Mouse (Mus musculus): ENCODE data around the gene Rhov. TPM values are rescaled to one million over a fixed set of nuclear protein-coding genes. Genes with fewer than 3 reads are reported as not detected.

Rhov gene
- 15.1 and 15.5 TPM in 2 replicates for polyA plus RNA-seq (2015; fragmentation: Nextera tagmentation; extraction: Ambion mirVana)

DNA sequence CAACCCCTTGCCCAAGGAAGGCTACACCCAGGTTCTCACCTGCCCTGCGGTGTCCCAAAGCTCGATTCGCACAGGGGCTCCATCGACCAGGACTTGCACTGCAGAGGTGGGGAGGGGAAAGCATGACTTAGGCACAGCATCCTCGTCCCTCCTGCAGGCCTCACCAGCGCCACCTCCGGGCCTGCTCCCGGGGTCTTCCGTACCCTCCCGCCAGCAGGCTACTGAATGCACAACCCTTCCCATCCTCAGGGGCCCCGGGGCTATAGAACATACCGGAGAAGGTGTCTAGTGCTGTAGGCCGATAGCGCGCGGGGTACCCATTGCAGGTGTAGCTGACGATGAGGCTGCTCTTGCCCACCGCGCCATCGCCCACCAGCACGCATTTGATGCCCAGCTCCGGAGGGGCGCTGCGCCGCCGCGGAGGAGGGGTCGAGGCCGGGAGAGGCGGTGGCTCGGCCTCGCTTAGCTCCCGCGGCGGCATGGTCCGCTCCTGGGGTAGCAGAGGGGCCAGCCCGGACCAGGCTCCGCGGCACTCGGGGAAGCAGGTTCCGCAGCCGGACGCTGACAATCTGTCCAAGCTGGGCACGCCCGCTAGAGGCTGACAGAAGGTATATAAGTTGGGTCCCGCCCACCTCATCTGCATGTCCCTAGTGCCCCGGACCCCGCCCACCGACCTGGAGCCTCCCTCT lies at the start of gene Rhov:
Gene Rhov, minus strand, starts transcription at position 630 of the 689 bp plus-strand sequence.
- H3K4me3 ChIP-seq (replicated peaks), result peak within 1 kb of the TSS; percentile 76
- peaks cover 21% of the 10 kb centered on the region for H3K4me1 ChIP-seq (replicated peaks)
- peak within 1 kb of the TSS; percentile 84 for H3K4me2 ChIP-seq (replicated peaks)
- H3K9ac ChIP-seq (replicated peaks), result peak within 1 kb of the TSS; percentile 83
- no peaks in the 10 kb centered on the region for H3K9me3 ChIP-seq
- WGBS, result under 1% methylated on average over 49 of the region's 49 CpGs
- H3K27ac ChIP-seq, result peak within 1 kb of the TSS; percentile 65
- peak; percentile 88 for ATAC-seq
- peaks cover 22% of the 10 kb centered on the region for H3K27me3 ChIP-seq
- H3K36me3 ChIP-seq, result no peaks in the 10 kb centered on the region

DNA sequence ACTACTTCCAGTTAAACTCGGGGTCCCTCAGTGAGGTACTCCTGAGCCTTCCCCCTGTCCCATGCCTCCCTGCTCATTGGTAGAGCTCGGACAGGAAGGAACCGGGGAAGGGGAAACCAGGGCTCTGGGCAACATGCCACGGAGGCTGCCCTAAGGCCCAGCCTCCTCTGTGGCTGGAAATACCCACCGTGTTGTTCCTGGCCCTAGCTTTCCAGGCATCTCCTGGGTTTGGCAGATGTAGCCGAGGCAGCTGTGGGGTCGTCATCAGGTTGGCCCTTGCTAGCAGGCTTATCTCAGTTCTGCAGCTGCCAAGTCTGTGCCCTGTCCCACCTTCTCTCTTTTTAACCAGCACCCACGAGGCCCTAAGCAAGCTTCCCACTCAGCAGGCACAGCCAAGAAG lies 49.5 kb upstream of the Rhov start:
- Histone ChIP-seq H3K9ac (replicated peaks) (no peak overlapping the region), H3K27me3 (peaks cover 96% of the 10 kb centered on the region), H3K4me3 (replicated peaks) (no peak overlapping the region), H3K4me1 (replicated peaks) (peaks cover 47% of the 10 kb centered on the region), H3K36me3 (no peaks in the 10 kb centered on the region), H3K27ac (no peak overlapping the region), H3K9me3 (0 out of 2 replicates have a peak, but pooled peaks cover 3% of the 10 kb centered on the region), H3K4me2 (replicated peaks) (no peak overlapping the region)
- 76% methylated on average over 8 of the region's 8 CpGs for whole genome bisulfite sequencing
- no peak for ATAC-seq

DNA sequence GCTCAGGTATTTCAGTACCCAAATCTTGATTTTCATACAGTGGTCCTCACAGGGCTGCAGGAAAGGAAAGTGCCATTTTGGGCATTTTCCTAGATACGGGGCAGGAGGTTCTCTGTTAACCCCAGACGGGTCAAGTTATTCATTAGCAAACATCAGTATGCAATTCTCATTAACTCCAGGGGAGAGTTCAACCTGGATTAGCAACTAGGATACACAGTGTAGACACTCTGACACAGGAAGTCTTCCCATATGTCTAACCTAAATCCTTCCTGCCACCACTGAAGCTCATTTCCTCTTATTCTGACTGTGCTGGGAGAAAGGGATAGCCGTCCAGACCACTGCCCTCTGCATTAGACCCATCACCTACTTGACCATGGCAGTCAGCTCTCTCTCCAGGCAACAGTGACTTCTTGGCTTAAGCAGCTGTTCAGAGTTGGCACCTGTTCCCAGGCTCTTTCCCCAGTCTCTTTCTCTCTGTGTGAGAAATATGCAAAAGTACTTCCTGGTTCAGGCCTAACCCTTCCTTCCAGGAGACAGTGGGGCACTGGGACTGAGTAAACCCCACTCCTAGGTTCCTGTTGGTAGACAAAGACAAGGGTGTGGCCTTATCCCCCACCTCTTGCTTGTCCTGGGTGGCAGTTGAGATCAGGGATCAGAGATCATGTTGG lies 47.1 kb upstream of the Rhov start:
- H3K9ac ChIP-seq (replicated peaks), result no peak overlapping the region
- no peak overlapping the region for H3K4me3 ChIP-seq (replicated peaks)
- WGBS, result 69% methylated on average over 3 of the region's 3 CpGs
- H3K27ac ChIP-seq, result no peak overlapping the region
- no peaks in the 10 kb centered on the region for H3K36me3 ChIP-seq
- peaks cover 36% of the 10 kb centered on the region for H3K4me1 ChIP-seq (replicated peaks)
- H3K27me3 ChIP-seq, result peaks cover 97% of the 10 kb centered on the region
- ATAC-seq, result no peak
- H3K4me2 ChIP-seq (replicated peaks), result no peak overlapping the region
- H3K9me3 ChIP-seq, result 0 out of 2 replicates have a peak, but pooled peaks cover 3% of the 10 kb centered on the region

DNA sequence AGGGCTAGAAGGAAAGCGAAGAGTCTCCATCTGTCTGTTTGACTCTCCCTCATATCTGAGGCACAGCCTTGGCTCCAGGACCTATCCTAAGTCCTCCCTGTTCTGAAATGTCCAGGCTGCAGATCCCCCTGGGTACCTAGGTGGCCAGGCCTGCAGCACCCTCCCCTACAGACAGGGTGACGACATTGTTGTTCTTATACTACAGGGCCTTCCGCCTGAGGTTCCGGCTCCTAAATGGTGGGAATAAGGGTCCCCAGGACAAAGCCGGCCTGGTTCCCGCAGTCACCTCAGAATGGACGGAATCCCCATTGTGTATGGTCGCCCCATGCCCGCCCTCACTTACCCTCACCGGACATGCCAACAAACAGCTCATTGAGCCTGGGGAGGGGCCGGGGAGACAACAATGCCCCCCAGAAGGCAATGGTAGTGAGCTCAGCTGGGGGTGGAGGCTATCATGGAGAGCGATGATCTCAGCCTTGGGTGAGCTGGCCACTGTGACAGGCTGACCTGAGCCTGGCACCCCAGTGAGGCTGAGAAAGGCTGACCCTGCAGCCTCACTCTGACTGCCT lies 43.8 kb upstream of the Rhov start:
- no peaks in the 10 kb centered on the region for H3K36me3 ChIP-seq
- no peak overlapping the region for H3K4me3 ChIP-seq (replicated peaks)
- ATAC-seq, result no peak
- peaks cover 18% of the 10 kb centered on the region for H3K4me1 ChIP-seq (replicated peaks)
- H3K27ac ChIP-seq, result no peak overlapping the region
- no peak overlapping the region for H3K9ac ChIP-seq (replicated peaks)
- 66% methylated on average over 12 of the region's 12 CpGs for WGBS
- no peak overlapping the region for H3K4me2 ChIP-seq (replicated peaks)
- 0 out of 2 replicates have a peak, but pooled peaks cover 3% of the 10 kb centered on the region for H3K9me3 ChIP-seq
- H3K27me3 ChIP-seq, result peaks cover 90% of the 10 kb centered on the region

DNA sequence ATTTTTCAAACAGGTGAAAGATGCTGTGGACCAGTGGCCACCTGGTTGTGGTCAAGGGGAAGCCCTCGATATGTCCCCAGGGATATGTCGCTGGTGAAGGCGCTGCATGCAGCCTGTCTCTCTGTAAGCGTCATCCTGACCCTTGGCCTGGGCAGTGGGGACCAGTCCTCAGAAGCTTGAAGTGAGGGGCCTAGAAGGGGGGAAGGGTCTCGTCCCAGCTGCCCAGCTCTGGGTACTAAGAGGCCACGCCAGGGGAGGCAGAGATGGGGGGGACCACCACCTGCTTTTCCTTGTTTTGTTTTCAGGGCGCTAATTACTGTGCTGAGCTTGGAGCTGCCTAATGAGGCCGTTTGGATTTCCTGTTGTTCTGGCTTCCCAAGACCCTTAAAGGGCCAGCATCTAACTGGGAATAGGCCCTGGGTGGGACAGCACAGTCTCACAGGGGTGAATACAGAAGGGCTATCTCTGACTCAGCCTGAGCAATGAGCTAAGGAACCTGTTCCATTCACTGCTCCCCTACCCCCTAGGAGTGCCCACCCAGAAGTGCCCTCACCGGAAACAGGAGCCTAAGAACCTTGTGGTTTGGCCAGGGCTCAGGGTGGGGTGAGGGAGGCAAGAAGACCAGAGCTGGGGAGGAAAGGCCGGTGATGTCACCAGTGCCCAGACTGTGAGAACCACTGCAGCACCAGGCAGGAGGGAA lies 42.9 kb upstream of the Rhov start:
- peak; percentile 58; the same call in 1 of the 2 replicates for ATAC-seq

DNA sequence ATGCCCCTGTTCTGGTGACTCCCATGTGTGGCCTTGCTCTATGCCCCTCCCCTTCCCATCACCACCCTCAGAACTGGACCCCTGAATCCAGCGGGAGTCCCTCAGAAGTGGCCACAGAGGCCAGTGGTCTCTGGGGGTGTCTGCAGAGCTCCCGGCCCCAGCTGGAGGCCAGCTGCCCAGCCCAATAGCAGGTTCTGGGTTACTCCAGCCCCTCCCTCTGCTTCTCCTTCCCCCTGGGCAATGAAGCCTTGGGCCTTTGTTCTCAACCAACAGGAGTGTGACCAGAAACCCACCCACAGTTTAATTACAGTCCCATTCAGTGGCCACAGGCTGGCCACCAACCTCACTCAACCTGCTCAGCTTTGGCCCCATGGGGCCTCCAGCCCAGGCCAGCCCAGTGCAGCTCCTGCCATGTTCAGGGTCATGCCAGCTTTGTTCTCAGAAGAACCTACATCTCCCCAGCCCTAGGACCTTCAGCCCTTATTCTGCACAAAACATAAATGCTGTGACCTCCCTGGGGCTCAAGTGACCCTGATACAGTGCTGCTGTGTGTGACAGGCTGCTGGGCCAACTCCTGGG lies 41.4 kb upstream of the Rhov start:
- 38% methylated on average over 2 of the region's 2 CpGs for WGBS
- Histone ChIP-seq H3K4me3 (replicated peaks) (no peak overlapping the region), H3K27me3 (peaks cover 69% of the 10 kb centered on the region), H3K9me3 (0 out of 2 replicates have a peak, but pooled peaks cover 3% of the 10 kb centered on the region), H3K9ac (replicated peaks) (no peak overlapping the region), H3K27ac (no peak overlapping the region), H3K36me3 (no peaks in the 10 kb centered on the region), H3K4me1 (replicated peaks) (peaks cover 18% of the 10 kb centered on the region), H3K4me2 (replicated peaks) (no peak overlapping the region)
- ATAC-seq, result 0 out of 2 replicates have a peak, but pooled peaks have one; percentile 12

More for the DNA sequence above, 42.9 kb upstream of the Rhov start:
- no peak overlapping the region for H3K4me2 ChIP-seq (replicated peaks)
- no peak overlapping the region for H3K9ac ChIP-seq (replicated peaks)
- no peak overlapping the region for H3K27ac ChIP-seq
- H3K4me1 ChIP-seq (replicated peaks), result peaks cover 18% of the 10 kb centered on the region
- H3K27me3 ChIP-seq, result peaks cover 83% of the 10 kb centered on the region
- H3K9me3 ChIP-seq, result 0 out of 2 replicates have a peak, but pooled peaks cover 3% of the 10 kb centered on the region
- 25% methylated on average over 10 of the region's 10 CpGs for WGBS
- H3K4me3 ChIP-seq (replicated peaks), result no peak overlapping the region
- no peaks in the 10 kb centered on the region for H3K36me3 ChIP-seq

DNA sequence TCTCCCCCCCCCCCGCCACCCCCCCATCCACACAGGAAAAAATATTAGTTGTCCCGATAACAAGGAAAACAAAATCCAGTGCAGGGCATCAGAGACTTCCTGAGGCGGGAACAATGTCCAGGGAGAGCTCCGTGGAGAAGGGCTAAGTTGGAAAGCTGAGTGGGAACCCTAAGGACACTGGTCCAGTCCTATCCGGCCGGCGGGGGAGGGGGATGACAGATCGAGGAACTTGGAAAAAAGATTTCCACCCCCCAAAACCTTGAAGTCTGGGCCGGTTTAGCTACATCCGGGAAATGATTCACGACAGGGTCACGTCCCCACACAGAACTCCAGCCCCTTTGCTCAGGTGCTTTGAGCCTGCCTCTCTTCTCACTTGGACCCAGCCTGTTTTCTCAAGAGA lies 40.5 kb upstream of the Rhov start:
- 59% methylated on average over 12 of the region's 12 CpGs for WGBS
- Histone ChIP-seq H3K27me3 (peaks cover 59% of the 10 kb centered on the region), H3K4me1 (replicated peaks) (peaks cover 18% of the 10 kb centered on the region), H3K36me3 (no peaks in the 10 kb centered on the region), H3K9ac (replicated peaks) (no peak overlapping the region), H3K4me2 (replicated peaks) (no peak overlapping the region), H3K27ac (no peak overlapping the region), H3K9me3 (0 out of 2 replicates have a peak, but pooled peaks cover 3% of the 10 kb centered on the region), H3K4me3 (replicated peaks) (no peak overlapping the region)
- no peak for ATAC-seq

DNA sequence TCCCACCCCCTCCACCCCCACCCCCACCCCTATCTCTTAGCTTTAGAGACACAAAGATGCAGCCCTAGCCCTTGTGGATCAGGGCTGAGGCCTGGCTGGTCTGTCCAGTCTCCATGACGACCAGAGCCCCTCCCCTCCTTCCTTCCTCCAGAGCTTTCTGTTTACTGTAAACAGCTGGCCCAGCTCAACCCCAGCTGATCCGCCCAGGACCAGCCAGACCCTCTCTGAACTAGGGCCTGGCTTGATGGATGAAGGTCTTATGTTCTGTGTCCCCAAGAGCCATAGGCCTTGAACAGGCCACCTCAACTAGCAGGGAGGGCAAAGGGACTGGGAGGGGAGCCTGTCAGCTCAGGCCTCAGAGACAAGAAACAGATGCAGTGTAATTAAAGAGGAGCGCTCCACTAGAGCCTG lies 33.7 kb upstream of the Rhov start:
- no peak overlapping the region for H3K4me2 ChIP-seq (replicated peaks)
- peaks cover 29% of the 10 kb centered on the region for H3K4me1 ChIP-seq (replicated peaks)
- H3K27me3 ChIP-seq, result no peaks in the 10 kb centered on the region
- no peak overlapping the region for H3K4me3 ChIP-seq (replicated peaks)
- WGBS, result 27% methylated on average over 3 of the region's 3 CpGs
- no peaks in the 10 kb centered on the region for H3K9me3 ChIP-seq
- 0 out of 2 replicates have a peak overlapping the region, but pooled peaks have one; percentile 35 for H3K27ac ChIP-seq
- peaks cover 6% of the 10 kb centered on the region; the same call in 1 of the 2 replicates for H3K36me3 ChIP-seq
- no peak overlapping the region for H3K9ac ChIP-seq (replicated peaks)
- ATAC-seq, result peak; percentile 61

DNA sequence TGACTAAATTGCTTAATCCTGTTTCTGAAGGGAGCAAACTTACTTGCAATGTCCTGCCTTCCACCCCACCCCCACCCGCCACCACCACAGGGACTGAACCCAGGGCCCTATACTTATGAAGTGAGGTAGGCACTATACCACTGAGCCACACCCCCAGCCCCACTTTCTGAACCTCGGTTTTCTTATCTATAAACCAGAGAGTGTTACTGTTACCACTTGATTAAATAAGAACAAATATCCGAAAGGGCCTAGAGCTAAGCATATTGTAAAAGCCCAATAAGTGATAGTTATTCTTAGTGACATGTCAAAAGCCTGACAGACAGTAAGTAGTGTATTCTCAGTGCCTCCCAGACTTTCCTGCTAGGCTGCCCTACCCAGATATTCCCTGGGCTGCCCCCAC lies 33.3 kb upstream of the Rhov start:
- H3K9me3 ChIP-seq, result no peaks in the 10 kb centered on the region
- no peak overlapping the region for H3K4me3 ChIP-seq (replicated peaks)
- no peak overlapping the region for H3K27ac ChIP-seq
- no peak for ATAC-seq
- peaks cover 32% of the 10 kb centered on the region for H3K4me1 ChIP-seq (replicated peaks)
- H3K9ac ChIP-seq (replicated peaks), result no peak overlapping the region
- 60% methylated on average over 3 of the region's 3 CpGs for WGBS
- no peak overlapping the region for H3K4me2 ChIP-seq (replicated peaks)
- H3K27me3 ChIP-seq, result no peaks in the 10 kb centered on the region
- peaks cover 7% of the 10 kb centered on the region for H3K36me3 ChIP-seq

DNA sequence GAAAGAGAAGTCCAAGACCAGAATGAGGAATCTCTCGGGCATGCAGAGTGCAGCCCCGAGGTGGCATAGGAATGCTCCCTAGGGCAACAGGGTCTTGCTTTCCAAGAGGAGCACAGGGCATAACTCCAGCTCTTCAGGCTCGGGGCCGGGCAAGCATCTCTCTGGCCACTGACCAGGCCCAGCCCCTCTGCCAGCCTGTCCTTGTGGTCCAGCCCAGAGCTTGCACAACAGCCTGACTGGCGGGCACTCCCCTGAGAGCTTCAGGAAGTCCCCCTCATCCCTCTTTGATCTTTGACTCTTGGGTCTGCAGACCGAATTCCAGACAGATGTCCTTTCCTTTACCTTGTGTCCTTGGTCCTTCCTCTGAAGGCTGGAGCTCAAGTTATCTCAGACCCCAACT lies 31.8 kb upstream of the Rhov start:
- H3K4me2 ChIP-seq (replicated peaks), result no peak overlapping the region
- peaks cover 32% of the 10 kb centered on the region for H3K4me1 ChIP-seq (replicated peaks)
- no peaks in the 10 kb centered on the region for H3K27me3 ChIP-seq
- no peaks in the 10 kb centered on the region for H3K9me3 ChIP-seq
- peaks cover 22% of the 10 kb centered on the region for H3K36me3 ChIP-seq
- ATAC-seq, result no peak
- no peak overlapping the region for H3K27ac ChIP-seq
- 80% methylated on average over 6 of the region's 6 CpGs for WGBS
- no peak overlapping the region for H3K9ac ChIP-seq (replicated peaks)
- no peak overlapping the region for H3K4me3 ChIP-seq (replicated peaks)

DNA sequence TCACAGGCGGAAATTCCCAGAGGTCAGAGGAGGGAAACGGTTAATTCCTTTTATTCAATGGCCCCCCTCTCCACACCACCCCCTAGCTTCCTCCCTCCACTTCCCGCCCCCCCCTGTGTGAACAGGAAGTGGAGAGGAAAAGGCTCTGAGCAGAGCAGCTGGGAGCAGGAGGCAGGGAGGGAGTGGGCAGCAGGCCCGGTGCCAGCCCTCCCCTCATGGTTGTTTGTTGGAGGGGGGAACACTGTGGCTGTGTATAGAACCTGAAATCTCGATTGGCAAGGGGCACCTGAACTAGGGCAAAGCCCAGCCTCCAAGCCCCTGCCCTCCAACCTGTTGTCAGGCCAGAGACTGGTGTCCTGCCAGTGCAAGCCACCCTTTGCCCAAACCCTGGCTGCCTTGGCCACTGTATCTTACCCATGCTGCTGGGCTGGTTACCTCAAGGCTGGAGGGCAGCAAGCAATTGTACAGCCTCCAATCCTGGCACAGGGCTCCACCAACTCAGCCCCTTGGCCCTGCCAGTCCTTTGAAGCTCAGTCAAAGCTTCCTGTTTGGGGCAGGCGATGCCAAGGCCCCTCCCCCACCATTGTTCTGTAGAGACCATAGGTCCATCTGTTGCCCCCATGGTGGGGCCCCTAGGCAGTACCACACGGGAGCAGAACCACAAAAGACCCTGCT lies 29.9 kb upstream of the Rhov start:
- Histone ChIP-seq H3K9me3 (no peaks in the 10 kb centered on the region), H3K4me3 (replicated peaks) (no peak overlapping the region), H3K4me1 (replicated peaks) (peaks cover 32% of the 10 kb centered on the region), H3K4me2 (replicated peaks) (peak overlapping the region; percentile 28; the same call in 1 of the 2 replicates), H3K36me3 (peaks cover 39% of the 10 kb centered on the region), H3K9ac (replicated peaks) (no peak overlapping the region), H3K27me3 (no peaks in the 10 kb centered on the region), H3K27ac (no peak overlapping the region; the same call in 1 of the 2 replicates)
- ATAC-seq, result peak; percentile 21
- WGBS, result 35% methylated on average over 7 of the region's 7 CpGs
